Mouse (Mus musculus) spleen, postnatal 36 days (tissue): ENCODE data around the gene Ube2e3.
A peak's percentile ranks its signal among the peaks of the same experiment; 100 is the strongest.

ENCODE experiments used
- DNase-seq, 2 experiments: peaks; one replicate each; pipeline ENCODE4 v3.0.0; 2022; ENCODE audit warnings: low spot score in 2 of 2, mixed read lengths in 1 of 2

Ube2e3 gene

GRCm38 (mm10) chr2:78882743-78883433 lies 15.0 kb downstream of the Ube2e3 start:
- DNase-seq: peak; percentile 2 to 38

- DNase-seq: no peak
Observed at GRCm38 (mm10) chr2:78886446-78886845, 18.5 kb downstream of the Ube2e3 start.

- no peak for DNase-seq
Observed at GRCm38 (mm10) chr2:78888190-78888589, 20.3 kb downstream of the Ube2e3 start.

- no peak for DNase-seq
Observed at GRCm38 (mm10) chr2:78895216-78895615, 27.3 kb downstream of the Ube2e3 start.

GRCm38 (mm10) chr2:78905916-78906315 lies 38.0 kb downstream of the Ube2e3 start:
- DNase-seq: no peak

- no peak for DNase-seq
Observed at GRCm38 (mm10) chr2:78911516-78911915, 43.6 kb downstream of the Ube2e3 start.

GRCm38 (mm10) chr2:78914861-78915260 lies 46.9 kb downstream of the Ube2e3 start:
- no peak for DNase-seq

- DNase-seq: no peak
Observed at GRCm38 (mm10) chr2:78922980-78923674, 55.2 kb downstream of the Ube2e3 start.

GRCm38 (mm10) chr2:78925807-78926206 lies 57.9 kb downstream of the Ube2e3 start:
- peak; percentile 7 to 22 for DNase-seq

GRCm38 (mm10) chr2:78927625-78928024 lies 59.7 kb downstream of the Ube2e3 start:
- no peak for DNase-seq

- no peak for DNase-seq
Observed at GRCm38 (mm10) chr2:78928080-78928479, 60.2 kb downstream of the Ube2e3 start.

- DNase-seq: peak in 1 of 2 experiments; percentile 15
Observed at GRCm38 (mm10) chr2:78931358-78931757, 63.4 kb downstream of the Ube2e3 start.

- peak in 1 of 2 experiments; percentile 33 for DNase-seq
Observed at GRCm38 (mm10) chr2:78959451-78959850, 91.5 kb downstream of the Ube2e3 start.

- peak; percentile 46 to 52 for DNase-seq
Observed at GRCm38 (mm10) chr2:78960288-78960687, 92.4 kb downstream of the Ube2e3 start.

- DNase-seq: no peak
Observed at GRCm38 (mm10) chr2:78961023-78961422, 93.1 kb downstream of the Ube2e3 start.

- no peak for DNase-seq
Observed at GRCm38 (mm10) chr2:78961580-78961979, 93.7 kb downstream of the Ube2e3 start.

- DNase-seq: no peak
Observed at GRCm38 (mm10) chr2:78964995-78965394, 97.1 kb downstream of the Ube2e3 start.

GRCm38 (mm10) chr2:78965396-78965795 lies 97.5 kb downstream of the Ube2e3 start:
- no peak for DNase-seq

GRCm38 (mm10) chr2:78970088-78970487 lies 102.2 kb downstream of the Ube2e3 start:
- no peak for DNase-seq
